Mouse (Mus musculus) kidney, postnatal 10 days (tissue): ENCODE data around the gene Doc2b.
A peak's percentile ranks its signal among the peaks of the same experiment; 100 is the strongest.
"Not testable (repeated sequence)": the region's sequence is repeated elsewhere in the genome, so short reads cannot be mapped to it uniquely, and the experiment has no call there.

Experiments
- DNase-seq: peaks from one replicate; pipeline ENCODE4 v3.0.0; 2021; ENCODE audit warnings: mixed read lengths

Gene Doc2b

GRCm38 (mm10) chr11:75735462-75736252, 60.2 kb downstream of the Doc2b start:
- DNase-seq = no peak

GRCm38 (mm10) chr11:75733227-75733940, 62.5 kb downstream of the Doc2b start:
- peak; percentile 85 for DNase-seq

- peak; percentile 95 for DNase-seq
Measured at GRCm38 (mm10) chr11:75732434-75733226, 63.2 kb downstream of the Doc2b start, which contains the start of gene Ywhae. TSS of gene Ywhae (plus strand) at chr11:75732869.

GRCm38 (mm10) chr11:75727659-75728058, 68.2 kb downstream of the Doc2b start:
- not testable (repeated sequence) for DNase-seq

- no peak for DNase-seq
Measured at GRCm38 (mm10) chr11:75727168-75727567, 68.7 kb downstream of the Doc2b start.

GRCm38 (mm10) chr11:75722339-75722738, 73.5 kb downstream of the Doc2b start:
- DNase-seq = no peak
